21 mouse cellular contexts compared by ENCODE assay signal in the genomic region with DNA sequence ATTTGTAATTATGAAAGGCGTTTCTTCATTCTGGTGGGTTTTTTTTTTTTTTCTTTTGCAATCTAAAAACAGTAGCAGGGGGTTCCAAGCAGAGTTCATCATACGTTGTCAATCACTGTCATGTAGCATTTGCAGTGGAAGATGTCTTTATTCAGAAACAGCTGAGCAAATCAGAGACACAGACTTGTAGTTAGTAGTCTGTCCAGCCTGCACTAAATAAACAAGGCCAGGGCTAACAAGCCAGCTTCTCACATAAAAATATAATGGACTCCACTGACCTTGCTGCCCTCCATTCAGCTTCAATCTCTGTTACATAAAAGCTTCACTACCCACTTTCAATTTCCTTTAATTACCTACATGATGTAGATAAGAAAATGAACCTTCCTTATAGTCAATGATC.
DNase-seq lines count a peak whose midpoint lies in the region; ATAC-seq lines count a peak whose summit lies in the region.
"Had no signal": no experiment of that assay in that cellular context is flagged by ENCODE, and none has a peak within 500 bp of the region (broad histone marks: within the 10 kb centered on the region; RNA-seq: fewer than 3 reads in every experiment).

No protein-coding gene starts in this region.

- DNase-seq in embryo, embryonic 10.5 days (ENCODE audit: low spot score) = peak; percentile 20
- no peak for DNase-seq in embryo, embryonic 9.5 days (ENCODE audit: extremely low spot score)
- DNase-seq in forebrain, embryonic 14.5 days (ENCODE audit: low spot score) = peak; percentile 5
- DNase-seq in kidney, postnatal 10 days = no peak
- DNase-seq in mesoderm, embryonic 11.5 days (ENCODE audit: low read depth, low spot score) = peak; percentile 4
- DNase-seq: adrenal gland, postnatal 10 days; B cell, adult 2 months; cerebellum, adult 11-12 months; cerebellum, adult 9-11 months; cerebellum, postnatal 36 days; gastrocnemius, adult 2 months; gastrocnemius, postnatal 25 days had no signal

- no peaks in the 10 kb centered on the region for H3K4me1 ChIP-seq in forebrain, embryonic 14.5 days (ENCODE audit: control insufficient read depth, insufficient read depth, low read length)
- H3K4me1 ChIP-seq in forebrain, embryonic 13.5 days = peaks cover 8% of the 10 kb centered on the region; the same call in 1 of the 2 replicates
- peaks cover 5% of the 10 kb centered on the region; the same call in 1 of the 2 replicates for H3K4me1 ChIP-seq in kidney, embryonic 16.5 days (ENCODE audit: insufficient read depth, low read length)
- H3K4me1 ChIP-seq: embryonic facial prominence, embryonic 13.5 days; heart, embryonic 12.5 days had no signal

- no peak overlapping the region for H3K4me2 ChIP-seq in forebrain, embryonic 14.5 days (ENCODE audit: low read length)
- no peak overlapping the region for H3K4me2 ChIP-seq in forebrain, embryonic 13.5 days
- H3K4me2 ChIP-seq in kidney, embryonic 16.5 days (replicated peaks; ENCODE audit: low read depth, low read length) = no peak overlapping the region
- H3K4me2 ChIP-seq: embryonic facial prominence, embryonic 13.5 days; heart, embryonic 12.5 days had no signal

- H3K9ac ChIP-seq in forebrain, embryonic 14.5 days (ENCODE audit: low read length) = no peak overlapping the region
- no peak overlapping the region for H3K9ac ChIP-seq in forebrain, embryonic 13.5 days
- no peak overlapping the region for H3K9ac ChIP-seq in kidney, embryonic 16.5 days (replicated peaks; ENCODE audit: low read length)
- H3K9ac ChIP-seq: embryonic facial prominence, embryonic 13.5 days; heart, embryonic 12.5 days had no signal

- no peak overlapping the region for H3K4me3 ChIP-seq in forebrain, embryonic 14.5 days (ENCODE audit: low read depth, low read length)
- H3K4me3 ChIP-seq in forebrain, embryonic 13.5 days = no peak overlapping the region
- H3K4me3 ChIP-seq in kidney, embryonic 16.5 days (ENCODE audit: low read length) = no peak overlapping the region
- H3K4me3 ChIP-seq: embryonic facial prominence, embryonic 13.5 days; gastrocnemius, adult 2 months; heart, embryonic 12.5 days; hindbrain, embryonic 10.5 days had no signal

- H3K27me3 ChIP-seq in forebrain, embryonic 14.5 days (replicated peaks; ENCODE audit: control insufficient read depth, insufficient read depth, low read length) = no peaks in the 10 kb centered on the region
- no peaks in the 10 kb centered on the region for H3K27me3 ChIP-seq in forebrain, embryonic 13.5 days
- no peaks in the 10 kb centered on the region for H3K27me3 ChIP-seq in kidney, embryonic 16.5 days (ENCODE audit: insufficient read depth, low read length)
- H3K27me3 ChIP-seq: embryonic facial prominence, embryonic 13.5 days; heart, embryonic 12.5 days had no signal

- no peak for ATAC-seq in forebrain, embryonic 14.5 days
- no peak for ATAC-seq in forebrain, embryonic 13.5 days
- no peak for ATAC-seq in kidney, embryonic 16.5 days (ENCODE audit: low FRiP score, low TSS enrichment)
- ATAC-seq: CD4-positive, CD25-positive, alpha-beta regulatory T cell, adult 4 months; hindbrain, embryonic 16.5 days; inflammation-experienced regulatory T-cells, adult 6 months had no signal

- WGBS in forebrain, embryonic 14.5 days = 18% methylated on average over 2 of the region's 2 CpGs
- 19% methylated on average over 2 of the region's 2 CpGs for WGBS in forebrain, embryonic 13.5 days
- 49% methylated on average over 2 of the region's 2 CpGs for WGBS in kidney, embryonic 16.5 days

- H3K36me3 ChIP-seq in forebrain, embryonic 14.5 days (ENCODE audit: control insufficient read depth, insufficient read depth, low read length) = no peaks in the 10 kb centered on the region
- 0 out of 2 replicates have a peak, but pooled peaks cover 3% of the 10 kb centered on the region for H3K36me3 ChIP-seq in forebrain, embryonic 13.5 days (ENCODE audit: poor library complexity, severe bottlenecking)
- no peaks in the 10 kb centered on the region for H3K36me3 ChIP-seq in kidney, embryonic 16.5 days (ENCODE audit: insufficient read depth, low read length)
- H3K36me3 ChIP-seq: embryonic facial prominence, embryonic 13.5 days; G1E; heart, embryonic 12.5 days; hindbrain, embryonic 10.5 days had no signal

- no peak overlapping the region for H3K27ac ChIP-seq in forebrain, embryonic 14.5 days (ENCODE audit: low read depth, low read length)
- no peak overlapping the region for H3K27ac ChIP-seq in forebrain, embryonic 13.5 days
- H3K27ac ChIP-seq in kidney, embryonic 16.5 days (ENCODE audit: low read length) = peak overlapping the region; percentile 77
- H3K27ac ChIP-seq: embryonic facial prominence, embryonic 13.5 days; gastrocnemius, adult 2 months; hindbrain, embryonic 10.5 days had no signal

- no peaks in the 10 kb centered on the region for H3K9me3 ChIP-seq in forebrain, embryonic 14.5 days (replicated peaks; ENCODE audit: control insufficient read depth, low read length)
- H3K9me3 ChIP-seq in forebrain, embryonic 13.5 days (replicated peaks) = no peaks in the 10 kb centered on the region
- no peaks in the 10 kb centered on the region for H3K9me3 ChIP-seq in kidney, embryonic 16.5 days (ENCODE audit: low read length)
- H3K9me3 ChIP-seq: embryonic facial prominence, embryonic 13.5 days; G1E; heart, embryonic 12.5 days; hindbrain, embryonic 10.5 days had no signal

Comparison
In these comparisons a context has a peak if more than half of its experiments do, and no peak if none do; other contexts are left out.
1. DNase-seq: peak in embryo, embryonic 10.5 days (single experiment), forebrain, embryonic 14.5 days (single experiment) and mesoderm, embryonic 11.5 days (single experiment); none in embryo, embryonic 9.5 days (single experiment) and kidney, postnatal 10 days (single experiment).